Mouse (Mus musculus) layer of hippocampus, adult 11-12 months (tissue): Measurements from ENCODE around the gene Tmem143.
A peak's percentile ranks its signal among the peaks of the same experiment; 100 is the strongest.
"Not testable (repeated sequence)": the region's sequence is repeated elsewhere in the genome, so short reads cannot be mapped to it uniquely, and the experiment has no call there.

Experiments
- DNase-seq: peaks from one replicate; pipeline ENCODE4 v3.0.0; 2022; ENCODE audit warnings: low spot score

Gene Tmem143

GRCm38 (mm10) chr7:45887246-45887645 lies 9.5 kb upstream of the Tmem143 start:
- no peak for DNase-seq

DNA sequence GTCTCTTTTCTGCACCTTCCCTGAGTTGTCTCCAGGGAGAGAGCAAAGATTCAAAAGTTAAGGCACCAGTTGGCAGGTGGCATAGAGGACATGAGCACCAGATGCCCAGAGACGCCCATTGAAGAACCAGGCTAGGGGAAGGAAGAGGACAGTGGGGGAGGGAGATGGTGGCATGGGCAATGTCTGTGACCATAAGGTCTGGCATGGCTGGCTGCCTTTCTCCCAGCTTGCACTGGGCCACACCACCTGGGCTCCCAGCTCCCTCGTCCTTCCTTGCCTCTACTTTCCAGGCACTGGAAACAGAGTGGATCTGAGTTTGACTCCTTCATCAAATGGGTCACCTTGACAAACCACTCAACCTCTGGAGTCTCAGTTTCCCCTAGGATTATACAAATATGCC lies 4.1 kb upstream of the Tmem143 start:
- no peak for DNase-seq

GRCm38 (mm10) chr7:45895931-45896516 lies 717 bp upstream of the Tmem143 start:
- no peak for DNase-seq

DNA sequence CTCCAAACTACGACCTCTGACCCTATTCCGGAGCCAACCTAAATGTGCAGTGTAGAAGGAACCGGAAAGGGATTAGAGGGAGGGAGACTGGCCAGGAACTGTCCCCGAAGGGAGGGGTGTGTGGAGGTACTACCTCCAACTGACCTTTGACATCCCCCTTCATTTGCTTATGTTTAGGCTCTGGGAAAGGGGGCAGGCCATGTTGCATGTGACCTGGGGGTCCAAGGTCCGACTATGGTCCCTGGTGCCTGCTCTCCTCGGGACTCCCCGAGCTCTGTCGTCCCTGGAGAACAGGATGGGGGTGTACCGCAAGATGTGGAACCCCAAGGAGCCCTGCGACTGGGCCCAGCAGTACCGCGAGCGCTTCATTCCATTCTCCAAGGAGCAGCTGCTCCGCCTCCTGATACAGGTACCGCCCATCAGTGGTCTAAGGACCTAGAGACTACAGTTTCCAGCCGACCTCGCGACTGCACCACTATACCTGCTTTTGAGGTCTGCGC lies 567 bp downstream of the Tmem143 start:
- peak; percentile 58 for DNase-seq

DNA sequence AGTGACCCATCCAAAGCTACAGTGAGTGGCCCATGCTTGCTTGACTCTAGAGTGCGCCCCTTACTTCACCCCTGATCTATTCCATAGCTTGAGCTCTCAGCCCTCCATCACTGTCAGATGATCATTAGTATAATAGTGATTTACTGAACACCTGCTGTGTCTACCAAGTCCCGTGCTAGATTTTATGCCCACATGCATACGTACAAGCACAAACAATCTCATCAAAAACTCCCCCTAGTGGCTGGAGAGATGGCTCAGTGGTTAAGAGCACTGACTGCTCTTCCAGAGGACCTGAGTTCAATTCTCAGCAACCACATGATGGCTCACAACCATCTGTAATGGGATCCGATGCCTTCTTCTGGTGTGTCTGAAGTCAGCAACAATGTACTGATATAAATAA lies 1.4 kb downstream of the Tmem143 start:
- DNase-seq = not testable (repeated sequence)

DNA sequence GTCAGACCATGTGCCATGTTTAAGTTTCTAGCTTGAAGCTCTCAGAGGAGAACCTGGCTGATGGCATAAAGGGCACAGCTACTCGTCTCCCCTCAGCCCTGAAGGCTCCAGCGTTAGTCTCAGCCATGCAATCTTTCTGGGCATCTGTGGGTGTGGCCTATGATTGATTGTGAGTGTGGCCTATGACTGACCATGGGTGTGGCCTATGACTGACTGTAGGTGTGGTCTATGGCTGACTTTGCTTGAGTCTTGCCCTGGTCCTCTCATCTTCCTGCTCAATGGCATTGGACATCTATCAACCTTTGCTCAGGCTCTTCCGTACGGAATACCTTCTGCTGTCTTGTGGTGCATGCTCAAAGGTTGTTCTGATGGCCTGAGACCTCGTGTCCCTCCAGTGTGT lies 4.8 kb downstream of the Tmem143 start:
- DNase-seq = no peak

GRCm38 (mm10) chr7:45902481-45903002 lies 5.8 kb downstream of the Tmem143 start:
- DNase-seq = no peak

DNA sequence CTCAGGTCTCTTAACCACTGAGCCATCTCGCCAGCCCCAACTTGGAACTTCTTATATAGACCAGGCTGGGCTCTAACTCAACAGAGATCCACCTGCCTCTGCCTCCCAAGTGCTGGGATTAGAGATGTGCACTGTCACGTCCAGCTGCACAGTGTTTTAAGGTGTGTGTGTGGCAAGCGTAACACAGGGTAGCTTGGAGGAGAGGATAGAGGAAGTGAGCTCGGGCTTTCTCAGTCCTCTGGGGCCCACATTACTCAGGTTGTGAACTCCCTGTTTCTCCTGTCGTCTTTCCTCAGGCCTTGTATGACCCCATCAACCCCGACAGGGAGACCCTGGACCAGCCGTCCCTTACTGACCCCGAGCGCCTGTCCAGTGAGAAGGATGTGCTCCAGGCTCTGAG lies 9.9 kb downstream of the Tmem143 start:
- DNase-seq = no peak

DNA sequence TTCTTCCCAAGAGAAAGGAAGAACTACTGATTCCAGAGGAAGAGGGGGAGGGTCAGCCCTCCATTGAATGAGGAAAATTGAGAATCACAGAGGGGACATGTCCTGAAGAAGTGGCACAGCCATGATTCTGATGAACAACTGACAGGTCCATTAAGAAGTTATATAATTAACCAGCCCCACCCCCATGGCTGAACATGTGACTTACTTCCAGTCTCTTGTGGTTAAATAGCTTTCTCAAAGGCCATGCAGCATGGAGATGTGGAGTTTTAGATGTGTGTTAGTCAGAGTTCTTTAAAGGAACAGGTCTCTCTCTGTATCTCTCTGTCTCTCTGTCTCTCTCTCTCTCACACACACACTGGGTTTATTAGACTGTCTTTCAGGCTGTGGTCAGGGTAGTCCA lies 11.6 kb downstream of the Tmem143 start:
- no peak for DNase-seq

GRCm38 (mm10) chr7:45909145-45909544 lies 12.4 kb downstream of the Tmem143 start:
- no peak for DNase-seq

GRCm38 (mm10) chr7:45914067-45914466 lies 17.3 kb downstream of the Tmem143 start:
- DNase-seq = no peak

GRCm38 (mm10) chr7:45915011-45915410 lies 18.3 kb downstream of the Tmem143 start:
- DNase-seq = no peak

GRCm38 (mm10) chr7:45916056-45917003 lies 19.6 kb downstream of the Tmem143 start:
- DNase-seq = peak; percentile 82

GRCm38 (mm10) chr7:45917004-45917704 lies 20.4 kb downstream of the Tmem143 start:
- DNase-seq = no peak

DNA sequence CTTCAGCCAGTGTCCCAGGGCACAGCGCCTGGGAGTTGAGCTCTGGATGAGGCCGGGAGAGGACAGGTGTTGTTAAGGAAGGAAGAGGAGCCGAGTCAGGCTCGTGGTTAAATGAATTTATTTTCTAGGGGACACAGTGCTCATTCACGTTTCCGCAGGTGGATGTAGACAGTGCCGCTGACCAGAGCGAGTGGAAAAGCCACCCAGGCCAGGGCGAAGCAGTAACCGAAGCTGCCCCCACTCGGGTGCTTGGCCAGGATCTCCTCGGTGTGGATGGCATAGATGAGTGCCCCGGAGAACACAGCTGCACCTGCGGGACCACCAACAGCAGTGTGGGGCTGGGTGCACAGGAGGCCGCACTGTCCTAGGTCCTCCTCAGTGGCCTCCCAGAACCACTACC lies 21.2 kb downstream of the Tmem143 start:
- no peak for DNase-seq

DNA sequence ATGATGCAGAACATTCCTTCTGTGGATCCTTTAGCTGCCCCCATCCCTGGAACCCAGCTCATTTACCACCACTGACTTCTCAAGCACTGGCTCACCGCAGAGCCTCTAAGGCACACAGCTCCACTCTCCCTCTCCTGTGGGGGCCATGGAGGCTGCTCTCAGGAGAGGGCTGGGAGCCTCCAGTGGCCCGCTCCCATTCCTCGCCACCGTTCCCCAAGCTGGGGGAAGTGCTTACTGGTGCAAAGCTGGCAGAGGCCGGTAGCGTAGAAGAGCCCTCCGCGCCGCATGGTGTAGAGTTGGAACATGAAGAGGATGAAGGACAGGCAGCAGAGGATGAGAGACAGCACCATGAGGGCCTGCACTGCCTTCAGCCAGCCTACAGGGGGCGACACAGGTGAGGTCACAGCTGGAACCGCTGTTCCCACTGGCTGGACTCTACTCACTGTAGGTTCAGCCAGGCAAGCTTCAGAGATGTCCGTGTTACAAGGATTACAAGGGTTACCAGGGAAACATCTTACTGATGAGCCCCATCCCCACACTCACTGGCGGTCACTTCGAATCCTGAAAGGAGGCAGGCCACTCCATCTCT lies 22.4 kb downstream of the Tmem143 start:
- no peak for DNase-seq

DNA sequence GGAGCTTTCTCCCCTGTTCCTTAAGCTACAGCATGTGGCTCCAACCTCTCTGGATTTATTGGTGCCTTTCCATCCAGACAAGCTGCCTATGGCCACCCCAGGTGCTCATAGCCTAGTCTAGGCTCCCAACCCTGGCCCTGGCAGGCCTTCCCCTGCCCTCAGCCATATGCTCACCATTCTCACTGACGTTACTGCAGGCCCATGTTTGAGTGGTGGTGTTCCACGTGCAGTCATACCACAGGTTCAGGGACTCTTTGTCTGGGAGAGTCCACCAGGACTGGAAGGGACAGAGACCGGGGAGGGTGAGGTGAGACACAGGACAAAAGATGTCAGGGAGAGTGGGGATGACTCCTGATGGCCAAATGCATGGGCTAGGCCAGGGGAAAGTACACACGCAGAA lies 23.0 kb downstream of the Tmem143 start:
- DNase-seq = no peak

DNA sequence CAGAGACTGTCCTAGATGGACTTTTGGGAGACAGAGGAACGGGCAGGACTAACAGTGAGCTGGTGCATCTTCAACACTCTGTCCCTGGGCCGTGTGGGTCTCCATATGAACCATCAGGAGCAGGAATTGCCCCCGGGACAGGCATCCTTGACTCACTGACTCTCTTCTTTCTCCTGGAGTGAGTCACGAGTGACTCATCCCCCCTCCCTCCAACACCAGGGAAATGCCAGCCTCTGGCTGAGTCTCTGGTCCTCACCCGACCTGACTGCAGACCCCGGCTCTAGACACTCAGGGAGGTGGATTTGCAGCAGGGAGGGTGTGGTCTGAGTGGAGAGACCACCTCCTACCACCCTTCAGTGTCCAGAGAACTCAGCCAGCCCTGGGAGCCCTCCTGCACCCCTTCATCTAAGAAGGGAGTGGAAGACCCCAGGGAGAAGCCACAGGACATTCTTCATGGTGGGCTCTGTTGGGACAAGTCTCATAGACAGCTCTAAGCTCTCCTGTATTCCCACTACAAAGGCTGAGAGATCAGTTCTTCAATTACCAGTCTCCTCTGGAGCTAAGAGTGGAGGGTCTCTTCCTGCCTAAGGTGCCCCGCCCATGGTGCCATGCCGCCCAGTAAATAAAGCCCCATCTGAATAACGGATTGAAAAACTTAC lies 24.0 kb downstream of the Tmem143 start:
- peak; percentile 18 for DNase-seq

- DNase-seq = no peak
Observed at GRCm38 (mm10) chr7:45921242-45921621, 24.5 kb downstream of the Tmem143 start, which contains the start of gene Emp3. Gene Emp3, minus strand, starts transcription at chr7:45921404.

GRCm38 (mm10) chr7:45921950-45922600 lies 25.3 kb downstream of the Tmem143 start:
- DNase-seq = no peak
